Comparison of ENCODE assay signal across 13 mouse cellular contexts in the genomic region with DNA sequence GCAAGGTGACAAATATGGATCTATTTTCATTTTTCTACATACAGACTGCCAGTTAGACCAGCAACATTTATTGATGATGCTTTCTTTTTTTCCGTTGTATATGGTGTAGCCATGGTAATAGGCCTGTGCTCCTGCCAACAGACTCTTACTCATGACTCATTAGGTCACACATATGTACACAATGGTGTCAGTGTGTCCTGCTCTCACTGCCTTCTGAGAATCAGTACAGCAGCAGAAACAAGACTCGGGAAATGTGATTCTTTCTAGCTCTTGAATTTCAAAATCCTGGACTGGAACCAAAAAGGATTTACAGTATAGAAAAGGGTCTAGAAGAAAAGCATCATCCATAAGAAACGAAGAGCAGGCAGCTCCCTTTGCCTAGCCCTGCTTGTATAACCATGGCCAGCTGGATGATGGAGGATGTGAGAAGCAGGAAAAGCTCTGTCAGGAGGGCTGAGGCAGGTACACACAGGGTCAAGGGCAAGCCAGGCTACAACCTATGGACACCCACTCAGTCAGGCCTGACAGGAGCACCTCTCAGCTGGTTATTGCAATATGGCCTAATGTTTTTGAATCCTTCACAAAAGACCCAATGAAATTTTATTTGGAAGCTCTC.
DNase-seq lines count a peak whose midpoint lies in the region; ATAC-seq and TF ChIP-seq lines count a peak whose summit lies in the region.
"Had no signal": no experiment of that assay in that cellular context is flagged by ENCODE, and none has a peak within 500 bp of the region (broad histone marks: within the 10 kb centered on the region; RNA-seq: fewer than 3 reads in every experiment).

No protein-coding gene starts in this region.

- WGBS in hindbrain, embryonic 15.5 days = 57% methylated on average over 3 of the region's 3 CpGs
- 48% methylated on average over 3 of the region's 3 CpGs for WGBS in hindbrain, embryonic 16.5 days
- 26% methylated on average over 3 of the region's 3 CpGs for WGBS in stomach, embryonic 16.5 days
- 79% methylated on average over 3 of the region's 3 CpGs for WGBS in forebrain, embryonic 10.5 days

- no peak overlapping the region for H3K9ac ChIP-seq in hindbrain, embryonic 15.5 days
- H3K9ac ChIP-seq in hindbrain, embryonic 16.5 days (ENCODE audit: low read depth, low read length) = no peak overlapping the region
- no peak overlapping the region for H3K9ac ChIP-seq in stomach, embryonic 16.5 days (ENCODE audit: low read length)
- H3K9ac ChIP-seq: liver, embryonic 14.5 days; midbrain, embryonic 12.5 days had no signal

- DNase-seq in brain, embryonic 14.5 days (ENCODE audit: low read depth) = peak; percentile 37
- no peak for DNase-seq in forebrain, embryonic 10.5 days (ENCODE audit: extremely low spot score, low spot score)
- DNase-seq in gastrocnemius, postnatal 10 days = no peak
- DNase-seq: cerebellum, adult 8-10 months; embryo, embryonic 11 days had no signal

- 0 out of 2 replicates have a peak, but pooled peaks have one; percentile 51 for ATAC-seq in hindbrain, embryonic 15.5 days (ENCODE audit: low FRiP score, low read depth)
- no peak for ATAC-seq in hindbrain, embryonic 16.5 days
- no peak for ATAC-seq in megakaryocyte, adult 5-6 weeks (ENCODE audit: poor library complexity, severe bottlenecking)
- ATAC-seq in stomach, embryonic 16.5 days (ENCODE audit: insufficient read depth, low FRiP score) = peak; percentile 91

- no peak overlapping the region for H3K4me2 ChIP-seq in hindbrain, embryonic 15.5 days
- no peak overlapping the region for H3K4me2 ChIP-seq in hindbrain, embryonic 16.5 days (ENCODE audit: low read length)
- H3K4me2 ChIP-seq in stomach, embryonic 16.5 days (ENCODE audit: low read depth, low read length) = no peak overlapping the region
- H3K4me2 ChIP-seq: midbrain, embryonic 12.5 days had no signal

- no peak overlapping the region for H3K27ac ChIP-seq in hindbrain, embryonic 15.5 days (replicated peaks)
- H3K27ac ChIP-seq in hindbrain, embryonic 16.5 days (ENCODE audit: low read depth, low read length) = no peak overlapping the region
- H3K27ac ChIP-seq in stomach, embryonic 16.5 days (ENCODE audit: low read length) = peak overlapping the region; percentile 65
- no peak overlapping the region for H3K27ac ChIP-seq in forebrain, embryonic 10.5 days
- H3K27ac ChIP-seq: heart, embryonic 10.5 days; liver, embryonic 14.5 days; midbrain, embryonic 12.5 days had no signal

- H3K4me1 ChIP-seq in hindbrain, embryonic 15.5 days (replicated peaks) = peaks cover 6% of the 10 kb centered on the region; the same call in 1 of the 2 replicates
- H3K4me1 ChIP-seq in hindbrain, embryonic 16.5 days (ENCODE audit: control insufficient read depth, insufficient read depth, low read depth, low read length) = no peaks in the 10 kb centered on the region
- H3K4me1 ChIP-seq in megakaryocyte, embryonic 14.5 days = peaks cover 56% of the 10 kb centered on the region
- peaks cover 4% of the 10 kb centered on the region; the same call in 1 of the 2 replicates for H3K4me1 ChIP-seq in stomach, embryonic 16.5 days (ENCODE audit: control insufficient read depth, insufficient read depth, low read length)
- H3K4me1 ChIP-seq in forebrain, embryonic 10.5 days = peaks cover 4% of the 10 kb centered on the region; the same call in 1 of the 2 replicates
- H3K4me1 ChIP-seq: midbrain, embryonic 12.5 days had no signal

- H3K4me3 ChIP-seq in hindbrain, embryonic 15.5 days = no peak overlapping the region
- H3K4me3 ChIP-seq in hindbrain, embryonic 16.5 days (ENCODE audit: low read length) = no peak overlapping the region
- peak overlapping the region; percentile 35 for H3K4me3 ChIP-seq in megakaryocyte, embryonic 14.5 days (replicated peaks)
- no peak overlapping the region for H3K4me3 ChIP-seq in stomach, embryonic 16.5 days (replicated peaks; ENCODE audit: low read length)
- no peak overlapping the region for H3K4me3 ChIP-seq in forebrain, embryonic 10.5 days
- H3K4me3 ChIP-seq: heart, embryonic 10.5 days; midbrain, embryonic 12.5 days had no signal

- no peaks in the 10 kb centered on the region for H3K36me3 ChIP-seq in hindbrain, embryonic 15.5 days
- no peaks in the 10 kb centered on the region for H3K36me3 ChIP-seq in hindbrain, embryonic 16.5 days (ENCODE audit: control insufficient read depth, insufficient read depth, low read length)
- peaks cover 5% of the 10 kb centered on the region for H3K36me3 ChIP-seq in megakaryocyte, embryonic 14.5 days (replicated peaks; ENCODE audit: low read length)
- no peaks in the 10 kb centered on the region for H3K36me3 ChIP-seq in stomach, embryonic 16.5 days (ENCODE audit: control insufficient read depth, insufficient read depth, low read length)
- no peaks in the 10 kb centered on the region for H3K36me3 ChIP-seq in forebrain, embryonic 10.5 days (replicated peaks)
- H3K36me3 ChIP-seq: heart, embryonic 10.5 days; midbrain, embryonic 12.5 days had no signal

- H3K27me3 ChIP-seq in hindbrain, embryonic 15.5 days = no peaks in the 10 kb centered on the region
- no peaks in the 10 kb centered on the region for H3K27me3 ChIP-seq in hindbrain, embryonic 16.5 days (replicated peaks; ENCODE audit: control insufficient read depth, insufficient read depth, low read length)
- H3K27me3 ChIP-seq in megakaryocyte, embryonic 14.5 days (replicated peaks) = peaks cover 1% of the 10 kb centered on the region
- H3K27me3 ChIP-seq in stomach, embryonic 16.5 days (ENCODE audit: control insufficient read depth, insufficient read depth, low read length) = no peaks in the 10 kb centered on the region
- H3K27me3 ChIP-seq in forebrain, embryonic 10.5 days (ENCODE audit: poor library complexity, severe bottlenecking) = no peaks in the 10 kb centered on the region
- H3K27me3 ChIP-seq: midbrain, embryonic 12.5 days had no signal

- no peak for TF ChIP-seq POLR2A in brain, embryonic 14.5 days (IDR thresholded peaks at IDR 0.05; ENCODE audit: borderline replicate concordance, extremely low read depth, insufficient read depth, insufficient read length, poor library complexity, severe bottlenecking)

- H3K9me3 ChIP-seq in hindbrain, embryonic 15.5 days = no peaks in the 10 kb centered on the region
- no peaks in the 10 kb centered on the region for H3K9me3 ChIP-seq in hindbrain, embryonic 16.5 days (ENCODE audit: control insufficient read depth, low read length)
- peaks cover 11% of the 10 kb centered on the region for H3K9me3 ChIP-seq in megakaryocyte, embryonic 14.5 days
- no peaks in the 10 kb centered on the region for H3K9me3 ChIP-seq in stomach, embryonic 16.5 days (replicated peaks; ENCODE audit: control insufficient read depth, low read length)
- H3K9me3 ChIP-seq in forebrain, embryonic 10.5 days = no peaks in the 10 kb centered on the region
- H3K9me3 ChIP-seq: heart, embryonic 10.5 days; midbrain, embryonic 12.5 days had no signal

- no peak for TF ChIP-seq CTCF in brain, embryonic 14.5 days (IDR thresholded peaks at IDR 0.05; ENCODE audit: borderline replicate concordance, extremely low read depth, insufficient read depth, insufficient read length)

Comparison
In these comparisons a context has a peak if more than half of its experiments do, and no peak if none do; other contexts are left out.
1. ATAC-seq: peak in hindbrain, embryonic 15.5 days (single experiment) and stomach, embryonic 16.5 days (single experiment); none in hindbrain, embryonic 16.5 days (single experiment) and megakaryocyte, adult 5-6 weeks (single experiment).